Mouse (Mus musculus) liver, adult 2 months (tissue): ENCODE data around the gene Slco2b1. TPM values are rescaled to one million over a fixed set of nuclear protein-coding genes. Genes with fewer than 3 reads are reported as not detected.

Experiments
- DNase-seq: peaks from one replicate; pipeline ENCODE4 v3.0.0-alpha.2; 2011; ENCODE audit warnings: low read depth, low spot score; ENCODE audit errors: extremely low read depth
- H3K27ac ChIP-seq: fragments of 200-500 bp; replicated peaks from 2 replicates; pipeline ENCODE4 v1.5.1; 2012; ENCODE audit warnings: low read depth, mild to moderate bottlenecking, control low read depth, inconsistent platforms, low read length; ENCODE audit not compliant: insufficient read depth
- H3K27me3 ChIP-seq: fragments of 200-500 bp; 2 replicates; pipeline ENCODE4 v1.6.1; 2012; ENCODE audit warnings: mild to moderate bottlenecking, moderate library complexity, low read length, inconsistent platforms; ENCODE audit not compliant: control insufficient read depth, insufficient read depth
- H3K36me3 ChIP-seq: fragments of 200-500 bp; 2 replicates; pipeline ENCODE4 v1.6.1; 2012; ENCODE audit warnings: low read length, inconsistent platforms; ENCODE audit not compliant: control insufficient read depth, insufficient read depth
- H3K4me1 ChIP-seq: fragments of 200-500 bp; 2 replicates; pipeline ENCODE4 v1.6.1; 2011; ENCODE audit warnings: low read length; ENCODE audit not compliant: control insufficient read depth, insufficient read depth
- H3K4me3 ChIP-seq: fragments of 200-500 bp; 2 replicates; pipeline ENCODE4 v1.5.1; 2011; ENCODE audit warnings: low read depth, mild to moderate bottlenecking, control low read depth, low read length, moderate library complexity; ENCODE audit not compliant: insufficient read depth
- H3K79me2 ChIP-seq: fragments of 200-500 bp; 2 replicates; pipeline ENCODE4 v1.6.1; 2012; ENCODE audit warnings: inconsistent platforms, mild to moderate bottlenecking, low read length, moderate library complexity; ENCODE audit not compliant: control insufficient read depth, insufficient read depth
- H3K9ac ChIP-seq: fragments of 200-500 bp; 2 replicates; pipeline ENCODE4 v1.6.1; 2012; ENCODE audit warnings: low read depth, mild to moderate bottlenecking, control low read depth, inconsistent platforms, low read length
- CTCF ChIP-seq: fragments of 200-500 bp; IDR thresholded peaks from 2 replicates; pipeline ENCODE4 v1.5.1; 2011; ENCODE audit warnings: low read depth, low read length, control low read depth
- POLR2A ChIP-seq: fragments of 200-500 bp; IDR thresholded peaks from 2 replicates; pipeline ENCODE4 v1.6.1; 2011; ENCODE audit warnings: low read length, control low read depth; ENCODE audit not compliant: insufficient read depth; ENCODE audit errors: extremely low read depth
- WGBS: fragments of 180-500 bp; shearing (Covaris S2); methylation state at CpG from one replicate; pipeline ENCODE4 v1.1.7; 2018; 5-methylcytosine and 5-hydroxymethylcytosine counted together
- polyA plus RNA-seq: library from polyadenylated mRNA; depleted of rRNA; stranded (reverse); fragments of >200 nt; gene quantifications from 2 replicates; pipeline ENCODE4 v1.2.3, GENCODE M21; 2012
- total RNA-seq: library from RNA; depleted of rRNA; stranded (reverse); fragments of >200 nt; gene quantifications from 2 replicates; pipeline ENCODE4 v1.2.3, GENCODE M21; 2014

Gene Slco2b1
- total and polyA plus RNA-seq, 2 experiments = 107 to 134 TPM

GRCm38 (mm10) chr7:99712431-99712830 lies 1.3 kb upstream of the Slco2b1 start:
- Histone ChIP-seq H3K9ac (no peak overlapping the region), H3K79me2 (no peaks in the 10 kb centered on the region), H3K4me3 (no peak overlapping the region), H3K4me1 (peaks cover 2% of the 10 kb centered on the region; the same call in 1 of the 2 replicates), H3K27me3 (no peaks in the 10 kb centered on the region), H3K36me3 (no peaks in the 10 kb centered on the region), H3K27ac (no peak overlapping the region)
- no peak for DNase-seq
- TF ChIP-seq CTCF = no peak
- no peak for TF ChIP-seq POLR2A
- WGBS = 91% methylated on average over 4 of the region's 4 CpGs

GRCm38 (mm10) chr7:99710476-99710875 lies 664 bp downstream of the Slco2b1 start:
- TF ChIP-seq CTCF (peak; percentile 78), POLR2A (no peak)
- no peak overlapping the region for H3K4me3 ChIP-seq
- no peaks in the 10 kb centered on the region for H3K36me3 ChIP-seq
- H3K9ac ChIP-seq = no peak overlapping the region
- H3K79me2 ChIP-seq = no peaks in the 10 kb centered on the region
- peak; percentile 30 for DNase-seq
- WGBS = 7% methylated on average over 1 of the region's 1 CpGs
- H3K27ac ChIP-seq = no peak overlapping the region
- H3K27me3 ChIP-seq = no peaks in the 10 kb centered on the region
- H3K4me1 ChIP-seq = peaks cover 2% of the 10 kb centered on the region; the same call in 1 of the 2 replicates

GRCm38 (mm10) chr7:99709992-99710391 lies 1.1 kb downstream of the Slco2b1 start:
- TF ChIP-seq POLR2A = no peak
- no peak for TF ChIP-seq CTCF
- no peak overlapping the region for H3K4me3 ChIP-seq
- no peak for DNase-seq
- no peaks in the 10 kb centered on the region for H3K36me3 ChIP-seq
- H3K9ac ChIP-seq = no peak overlapping the region
- H3K27ac ChIP-seq = no peak overlapping the region
- H3K79me2 ChIP-seq = no peaks in the 10 kb centered on the region
- H3K27me3 ChIP-seq = no peaks in the 10 kb centered on the region
- peaks cover 2% of the 10 kb centered on the region; the same call in 1 of the 2 replicates for H3K4me1 ChIP-seq
- WGBS = 76% methylated on average over 7 of the region's 7 CpGs

- H3K27ac ChIP-seq = no peak overlapping the region
- H3K36me3 ChIP-seq = no peaks in the 10 kb centered on the region
- no peaks in the 10 kb centered on the region for H3K79me2 ChIP-seq
- no peak for DNase-seq
- H3K27me3 ChIP-seq = no peaks in the 10 kb centered on the region
- TF ChIP-seq CTCF (no peak), POLR2A (no peak)
- H3K9ac ChIP-seq = no peak overlapping the region
- no peak overlapping the region for H3K4me3 ChIP-seq
- 72% methylated on average over 5 of the region's 5 CpGs for WGBS
- H3K4me1 ChIP-seq = peaks cover 2% of the 10 kb centered on the region; the same call in 1 of the 2 replicates
Measured at GRCm38 (mm10) chr7:99708750-99709149, 2.4 kb downstream of the Slco2b1 start.

GRCm38 (mm10) chr7:99708301-99708721 lies 2.8 kb downstream of the Slco2b1 start:
- TF ChIP-seq CTCF = no peak
- TF ChIP-seq POLR2A = no peak
- no peak for DNase-seq
- 71% methylated on average over 8 of the region's 8 CpGs for WGBS
- Histone ChIP-seq H3K9ac (no peak overlapping the region), H3K27ac (no peak overlapping the region), H3K4me3 (no peak overlapping the region), H3K4me1 (peaks cover 2% of the 10 kb centered on the region; the same call in 1 of the 2 replicates), H3K27me3 (no peaks in the 10 kb centered on the region), H3K36me3 (no peaks in the 10 kb centered on the region), H3K79me2 (no peaks in the 10 kb centered on the region)

- Histone ChIP-seq H3K9ac (no peak overlapping the region), H3K36me3 (no peaks in the 10 kb centered on the region), H3K27me3 (no peaks in the 10 kb centered on the region), H3K4me3 (no peak overlapping the region), H3K4me1 (peaks cover 2% of the 10 kb centered on the region; the same call in 1 of the 2 replicates), H3K79me2 (no peaks in the 10 kb centered on the region), H3K27ac (no peak overlapping the region)
- DNase-seq = no peak
- TF ChIP-seq POLR2A (no peak), CTCF (no peak)
- 82% methylated on average over 6 of the region's 6 CpGs for whole genome bisulfite sequencing
Measured at GRCm38 (mm10) chr7:99707671-99708070, 3.5 kb downstream of the Slco2b1 start.
